Mouse (Mus musculus): ENCODE measurements around the gene Cherp.

DNA sequence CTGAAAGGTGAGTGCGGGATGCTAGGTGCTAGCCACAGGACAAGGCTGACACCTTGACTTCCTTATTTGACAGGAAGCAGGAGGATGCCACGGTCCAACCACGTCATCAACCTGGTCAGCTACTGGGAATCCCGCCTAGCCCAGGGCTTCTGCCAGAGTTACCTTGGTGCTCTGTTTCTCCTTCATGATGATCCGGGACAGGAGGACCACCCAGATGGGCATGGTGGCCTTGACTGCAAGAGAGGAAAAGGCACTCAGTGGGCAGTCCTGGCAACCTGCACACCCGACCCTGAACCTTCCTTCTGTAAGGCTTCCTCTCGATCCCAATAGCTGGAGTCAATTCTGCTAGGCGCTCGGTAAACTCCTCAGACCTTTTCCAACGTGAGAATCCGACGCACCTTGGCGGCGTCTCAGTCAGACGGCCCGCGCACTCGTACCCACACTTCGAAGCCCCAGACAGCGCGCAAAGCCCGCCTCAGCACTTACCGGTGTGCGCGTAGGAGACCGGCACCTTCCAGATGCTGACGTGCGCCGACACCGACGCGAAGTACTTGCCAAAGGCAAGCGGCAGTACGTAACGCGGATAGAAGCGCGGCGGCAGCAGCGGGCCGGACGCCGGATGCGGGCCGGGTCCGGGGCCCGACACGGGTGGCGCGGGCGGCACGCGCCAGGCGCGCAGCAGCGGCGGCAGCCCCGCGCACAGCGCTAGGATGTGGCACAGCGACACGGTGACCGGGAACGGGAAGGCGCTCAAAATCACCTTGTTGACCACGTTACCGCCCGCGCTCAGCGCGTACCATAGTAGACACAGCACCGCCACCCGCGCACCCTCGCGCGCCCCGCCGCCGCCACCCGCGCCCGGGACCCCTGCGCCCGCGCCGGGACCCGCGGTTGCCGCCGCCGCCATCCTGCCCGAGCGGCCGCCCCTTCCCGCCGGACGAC, 16.9 kb upstream of the Cherp start, which contains the start of gene Slc35e1:
- TF ChIP-seq POLR2A (IDR thresholded peaks at IDR 0.05; ENCODE audit: low read depth, low read length) (no peak), CTCF (conservative IDR thresholded peaks at IDR 0.05; ENCODE audit: insufficient read depth, insufficient read length, low read depth, low read length) (no peak)

All from kidney, adult 2 months (tissue).